Mouse (Mus musculus) testis, postnatal 14 days (tissue): ENCODE results near the gene Fbxw21.

ENCODE experiments used
- DNase-seq: peaks from one replicate; pipeline ENCODE4 v3.0.0; 2021; ENCODE audit warnings: low spot score

The Fbxw21 gene

GRCm38 (mm10) chr9:109090446-109090845 is 71.4 kb downstream of the Fbxw21 start:
- no peak for DNase-seq
